Mouse (Mus musculus) embryonic fibroblast, embryonic 13.5 days (primary cell): Measurements from ENCODE around the gene Kcnj6.

ENCODE experiments used
- CTCF ChIP-seq: IDR thresholded peaks from 2 replicates; pipeline ENCODE4 v1.5.1; 2011; ENCODE audit warnings: mild to moderate bottlenecking, control low read depth, low read length, moderate library complexity, borderline replicate concordance; ENCODE audit not compliant: insufficient read depth
- POLR2A ChIP-seq: IDR thresholded peaks from 2 replicates; pipeline ENCODE4 v1.6.1; 2011; ENCODE audit warnings: low read depth, mild to moderate bottlenecking, control low read depth, low read length, moderate library complexity

- no peak for TF ChIP-seq CTCF
- no peak for TF ChIP-seq POLR2A
Measured at GRCm38 (mm10) chr16:94999019-94999418, 1.5 kb upstream of the Kcnj6 start.
